Mouse (Mus musculus) spleen, adult 2 months (tissue): ENCODE results near the gene Gabarap.

Source experiments
- CTCF ChIP-seq: fragments of 200-500 bp; IDR thresholded peaks from 2 replicates; pipeline ENCODE4 v1.5.1; 2011; ENCODE audit warnings: mild to moderate bottlenecking, inconsistent platforms; ENCODE audit not compliant: insufficient read depth, insufficient read length, insufficient replicate concordance; ENCODE audit errors: extremely low read depth
- POLR2A ChIP-seq: fragments of 200-500 bp; IDR thresholded peaks from 2 replicates; pipeline ENCODE4 v1.6.1; 2011; ENCODE audit warnings: low read depth, low read length, inconsistent platforms

DNA sequence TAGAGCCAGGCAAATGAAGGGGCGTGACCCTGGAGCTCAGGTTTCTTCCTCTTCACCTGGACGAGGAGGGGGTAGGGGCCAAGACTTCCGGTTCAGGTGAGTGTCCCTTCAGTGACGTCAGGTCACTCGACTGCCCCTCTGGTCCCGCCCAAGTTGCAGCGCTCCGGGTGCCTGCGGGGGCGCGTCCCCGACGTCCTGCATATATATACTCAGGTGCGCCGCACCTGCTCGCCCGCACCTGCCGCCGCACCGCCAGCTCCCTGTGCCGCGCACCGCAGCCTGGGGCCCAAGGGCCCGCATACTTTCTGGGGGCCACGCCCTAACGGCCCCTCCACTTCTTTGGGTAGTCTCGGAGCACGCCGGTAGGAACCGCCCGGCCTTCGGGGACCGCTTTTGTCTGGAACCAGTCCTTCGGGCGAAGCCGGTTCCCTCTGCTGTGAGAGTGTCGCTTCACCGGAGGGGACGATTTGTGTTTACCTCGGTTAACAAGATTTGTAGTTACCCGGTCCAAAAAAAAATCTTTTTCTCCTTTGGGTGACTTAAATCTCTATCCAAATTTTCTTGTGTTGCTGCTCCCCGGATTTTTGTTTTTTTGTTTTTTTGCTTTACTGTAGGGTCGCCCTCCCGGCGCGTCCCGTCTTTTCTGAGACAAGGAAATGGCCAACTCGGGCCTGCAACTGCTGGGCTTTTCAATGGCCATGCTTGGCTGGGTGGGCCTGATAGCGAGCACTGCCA, 25.5 kb upstream of the Gabarap start:
- TF ChIP-seq POLR2A (no peak), CTCF (no peak)
